Mouse (Mus musculus) bone marrow, adult 2 months (tissue): ENCODE measurements around the gene Atp6v1a.

Source experiments
- CTCF ChIP-seq: fragments of 200-500 bp; IDR thresholded peaks from 2 replicates; pipeline ENCODE4 v1.5.1; 2011; ENCODE audit warnings: low read length, control low read depth; ENCODE audit not compliant: control insufficient read depth, insufficient read depth
- POLR2A ChIP-seq: fragments of 200-500 bp; IDR thresholded peaks from 2 replicates; pipeline ENCODE4 v1.6.1; 2011; ENCODE audit warnings: low read depth, mild to moderate bottlenecking, control low read depth, low read length, borderline replicate concordance; ENCODE audit not compliant: control insufficient read depth

- TF ChIP-seq CTCF (no peak), POLR2A (no peak)
Observed at GRCm38 (mm10) chr16:44149002-44149767, 9.7 kb upstream of the Atp6v1a start.
